Mouse (Mus musculus) heart, adult 2 months (tissue): ENCODE data around the gene Plekhf1. TPM values are rescaled to one million over a fixed set of nuclear protein-coding genes. Genes with fewer than 3 reads are reported as not detected.

ENCODE experiments used
- DNase-seq, 2 experiments: peaks; one replicate each; pipeline ENCODE4 v3.0.0; 2021
- H3K27ac ChIP-seq: fragments of 200-600 bp; 2 replicates; pipeline ENCODE4 v1.8.1; 2022
- H3K27me3 ChIP-seq: fragments of 200-500 bp; 2 replicates; pipeline ENCODE4 v1.6.1; 2012; ENCODE audit warnings: mild to moderate bottlenecking, low read length, inconsistent platforms, mixed read lengths; ENCODE audit not compliant: control insufficient read depth, insufficient read depth
- H3K36me3 ChIP-seq: fragments of 200-500 bp; 2 replicates; pipeline ENCODE4 v1.6.1; 2012; ENCODE audit warnings: low read length, inconsistent platforms; ENCODE audit not compliant: control insufficient read depth, insufficient read depth
- H3K4me1 ChIP-seq: fragments of 200-500 bp; 2 replicates; pipeline ENCODE4 v1.6.1; 2011; ENCODE audit warnings: low read length; ENCODE audit not compliant: control insufficient read depth, insufficient read depth
- H3K4me3 ChIP-seq: fragments of 200-600 bp; 2 replicates; pipeline ENCODE4 v1.8.1; 2022
- H3K79me2 ChIP-seq: fragments of 200-500 bp; replicated peaks from 2 replicates; pipeline ENCODE4 v1.6.1; 2012; ENCODE audit warnings: mild to moderate bottlenecking, inconsistent platforms, low read length, moderate library complexity, mixed read lengths; ENCODE audit not compliant: control insufficient read depth, insufficient read depth
- H3K9ac ChIP-seq: fragments of 200-500 bp; 2 replicates; pipeline ENCODE4 v1.6.1; 2012; ENCODE audit warnings: low read depth, mild to moderate bottlenecking, control low read depth, inconsistent platforms, low read length, mixed read lengths
- CTCF ChIP-seq: fragments of 200-600 bp; IDR thresholded peaks from 2 replicates; pipeline ENCODE4 v1.8.1; 2022; ENCODE audit warnings: antibody characterized with exemption, mild to moderate bottlenecking, moderate library complexity
- EP300 ChIP-seq: fragments of 200-500 bp; IDR thresholded peaks from 2 replicates; pipeline ENCODE4 v1.6.1; 2011; ENCODE audit warnings: low read depth, low read length, control low read depth; ENCODE audit not compliant: insufficient read depth
- POLR2A ChIP-seq: fragments of 200-500 bp; IDR thresholded peaks from 2 replicates; pipeline ENCODE4 v1.6.1; 2011; ENCODE audit warnings: mild to moderate bottlenecking, low read depth, low read length, control low read depth; ENCODE audit not compliant: insufficient read depth
- WGBS: fragments of 180-500 bp; shearing (Covaris S2); methylation state at CpG from one replicate; pipeline ENCODE4 v1.1.7; 2018; 5-methylcytosine and 5-hydroxymethylcytosine counted together
- intact Hi-C: fragments of 180-260 bp; cut with DNase I; formaldehyde crosslinking; loops from one replicate; pipeline ENCODE4 v1.15.1; 2025
- polyA plus RNA-seq: library from polyadenylated mRNA; depleted of rRNA; stranded (reverse); fragments of >200 nt; gene quantifications from 2 replicates; pipeline ENCODE4 v1.2.3, GENCODE M21; 2012
- total RNA-seq, 2 experiments: library from RNA; stranded (reverse); gene quantifications; 2 replicates each; pipeline ENCODE4 v1.2.3; 2021

Gene Plekhf1
- total and polyA plus RNA-seq, 3 experiments = 8.9 to 14.6 (median 9.3) TPM

GRCm38 (mm10) chr7:38267006-38267680, 39.3 kb upstream of the Plekhf1 start:
- no peak overlapping the region for H3K9ac ChIP-seq
- TF ChIP-seq EP300 (0 out of 2 replicates have a peak, but pooled peaks have one; percentile 38), POLR2A (no peak), CTCF (peak; percentile 66)
- peaks cover 2% of the 10 kb centered on the region; the same call in 1 of the 2 replicates for H3K36me3 ChIP-seq
- no peaks in the 10 kb centered on the region for H3K27me3 ChIP-seq
- WGBS = 87% methylated on average over 8 of the region's 8 CpGs
- intact Hi-C loops = loop anchor here (1.0 to 5.0 kb wide), 3 partner anchors 36 to 85 kb away; no protein-coding TSS in a partner anchor
- H3K4me1 ChIP-seq = peaks cover 5% of the 10 kb centered on the region
- DNase-seq = peak; percentile 36 to 57
- no peak overlapping the region for H3K27ac ChIP-seq
- H3K4me3 ChIP-seq = no peak overlapping the region
- H3K79me2 ChIP-seq = no peaks in the 10 kb centered on the region

DNA sequence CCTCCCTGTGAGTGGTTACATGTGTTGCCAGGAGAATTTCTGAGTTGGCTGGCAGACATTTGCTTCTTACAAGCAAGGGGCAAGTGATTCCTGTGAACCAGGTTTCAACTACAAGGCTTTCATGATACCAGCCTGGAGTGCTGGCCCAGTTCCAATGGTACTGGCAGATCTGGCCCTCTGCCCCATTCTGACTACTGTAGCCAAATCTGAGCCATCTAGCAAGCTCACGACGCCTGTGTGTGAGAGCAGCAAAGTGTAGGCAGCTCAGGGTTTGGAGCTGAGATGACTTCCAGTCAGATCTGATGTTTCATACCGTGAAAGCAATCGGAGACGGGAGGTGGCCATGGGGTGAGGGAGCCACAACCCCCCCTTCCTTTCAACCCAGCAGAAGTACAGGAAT, 34.6 kb upstream of the Plekhf1 start:
- Histone ChIP-seq H3K4me1 (peaks cover 1% of the 10 kb centered on the region), H3K9ac (no peak overlapping the region), H3K27ac (no peak overlapping the region), H3K36me3 (peaks cover 2% of the 10 kb centered on the region; the same call in 1 of the 2 replicates), H3K79me2 (no peaks in the 10 kb centered on the region), H3K27me3 (no peaks in the 10 kb centered on the region), H3K4me3 (no peak overlapping the region)
- DNase-seq = peak in 1 of 2 experiments; percentile 9
- intact Hi-C loops = no loop called here
- no peak for TF ChIP-seq CTCF
- TF ChIP-seq POLR2A = no peak
- no peak for TF ChIP-seq EP300
- WGBS = 68% methylated on average over 5 of the region's 5 CpGs

GRCm38 (mm10) chr7:38259631-38260030, 31.8 kb upstream of the Plekhf1 start:
- TF ChIP-seq POLR2A (no peak), EP300 (no peak), CTCF (no peak)
- H3K27me3 ChIP-seq = no peaks in the 10 kb centered on the region
- no peak overlapping the region for H3K27ac ChIP-seq
- no peak overlapping the region for H3K4me3 ChIP-seq
- no peak overlapping the region for H3K9ac ChIP-seq
- no peaks in the 10 kb centered on the region for H3K79me2 ChIP-seq
- H3K36me3 ChIP-seq = no peaks in the 10 kb centered on the region
- 72% methylated on average over 2 of the region's 2 CpGs for WGBS
- DNase-seq = no peak
- H3K4me1 ChIP-seq = peaks cover 1% of the 10 kb centered on the region
- intact Hi-C loops = no loop called here

DNA sequence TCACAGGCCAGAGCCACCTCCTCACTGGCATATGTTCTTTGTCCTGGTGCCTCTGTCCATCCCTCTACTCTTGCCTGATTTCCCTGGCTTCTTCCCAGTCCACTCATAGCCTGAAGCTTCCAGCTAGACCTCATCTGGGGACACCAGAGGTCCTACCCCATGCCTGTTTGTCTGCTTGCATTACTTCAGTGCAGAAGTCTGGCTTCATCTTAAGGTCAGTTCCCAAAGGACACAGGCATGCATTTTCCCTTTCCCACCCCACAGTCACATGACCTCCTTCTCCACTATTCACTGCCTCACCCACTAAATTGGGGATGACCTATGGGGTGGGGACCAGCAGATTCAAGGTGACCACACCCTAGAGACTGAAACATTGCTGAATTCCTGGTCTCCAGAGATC, 25.6 kb upstream of the Plekhf1 start:
- Histone ChIP-seq H3K4me1 (no peaks in the 10 kb centered on the region), H3K36me3 (no peaks in the 10 kb centered on the region), H3K79me2 (no peaks in the 10 kb centered on the region), H3K9ac (no peak overlapping the region), H3K4me3 (no peak overlapping the region), H3K27me3 (no peaks in the 10 kb centered on the region), H3K27ac (no peak overlapping the region)
- intact Hi-C loops = no loop called here
- DNase-seq = no peak
- TF ChIP-seq EP300 = no peak
- TF ChIP-seq CTCF = no peak
- TF ChIP-seq POLR2A = no peak

DNA sequence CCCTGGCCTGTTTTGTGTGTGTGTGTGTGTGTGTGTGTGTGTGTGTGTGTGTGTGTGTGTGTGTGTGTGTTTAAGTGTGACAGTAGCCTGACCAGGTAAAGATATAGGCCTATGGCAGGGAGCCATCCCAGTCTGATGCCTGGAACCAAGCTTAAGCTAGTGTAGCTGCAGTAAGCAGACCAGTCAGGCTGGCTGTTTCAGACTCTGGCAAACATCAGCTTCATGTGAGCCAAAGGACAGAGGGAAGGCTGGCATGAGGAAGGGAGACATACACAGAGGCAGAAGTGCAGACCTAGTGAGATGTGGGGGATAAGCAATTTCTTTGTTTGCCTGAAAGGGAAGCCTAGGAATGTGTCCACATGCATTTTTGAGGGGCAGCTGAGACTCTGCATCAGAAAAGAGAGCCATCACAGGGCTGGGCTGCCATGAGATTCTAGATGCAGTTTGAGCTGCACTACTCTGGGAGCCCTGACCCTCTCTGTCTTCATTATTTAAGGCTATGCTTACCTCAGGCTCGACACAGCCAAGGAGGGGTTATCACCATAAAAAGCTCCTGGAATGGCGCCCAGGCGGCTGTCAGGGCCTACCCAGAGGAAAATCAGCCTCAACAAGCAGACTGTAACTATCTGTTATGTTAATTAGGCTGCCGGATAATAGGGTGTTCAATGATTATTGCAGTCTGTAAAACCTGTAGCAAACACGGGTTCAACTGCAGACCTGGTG, 23.8 kb upstream of the Plekhf1 start:
- Histone ChIP-seq H3K27ac (no peak overlapping the region), H3K27me3 (no peaks in the 10 kb centered on the region), H3K9ac (no peak overlapping the region), H3K4me1 (no peaks in the 10 kb centered on the region), H3K4me3 (no peak overlapping the region), H3K36me3 (no peaks in the 10 kb centered on the region), H3K79me2 (no peaks in the 10 kb centered on the region)
- TF ChIP-seq POLR2A (no peak), CTCF (no peak), EP300 (no peak)
- peak; percentile 21 to 37 for DNase-seq
- intact Hi-C loops = no loop called here
- WGBS = 31% methylated on average over 5 of the region's 5 CpGs

- no peak for DNase-seq
- Histone ChIP-seq H3K79me2 (no peaks in the 10 kb centered on the region), H3K27ac (no peak overlapping the region), H3K27me3 (no peaks in the 10 kb centered on the region), H3K36me3 (no peaks in the 10 kb centered on the region), H3K9ac (no peak overlapping the region), H3K4me1 (no peaks in the 10 kb centered on the region), H3K4me3 (no peak overlapping the region)
- no peak for TF ChIP-seq CTCF
- TF ChIP-seq EP300 = no peak
- TF ChIP-seq POLR2A = no peak
- intact Hi-C loops = no loop called here
- 78% methylated on average over 4 of the region's 4 CpGs for WGBS
These were observed 14.6 kb upstream of the Plekhf1 start for GRCm38 (mm10) chr7:38242417-38242816.
